Mouse (Mus musculus) kidney, adult 2 months (tissue): ENCODE data around the gene Gm17581.

Experiments used
- CTCF ChIP-seq: fragments of 200-500 bp; conservative IDR thresholded peaks from 2 replicates; pipeline ENCODE4 v1.5.1; 2011; ENCODE audit warnings: low read depth, mild to moderate bottlenecking, control low read depth, low read length, moderate library complexity, mixed read lengths; ENCODE audit not compliant: insufficient read depth, insufficient read length
- POLR2A ChIP-seq: fragments of 200-500 bp; IDR thresholded peaks from one replicate; pipeline ENCODE4 v1.6.1; 2011; ENCODE audit warnings: low read depth, low read length, control low read depth

DNA sequence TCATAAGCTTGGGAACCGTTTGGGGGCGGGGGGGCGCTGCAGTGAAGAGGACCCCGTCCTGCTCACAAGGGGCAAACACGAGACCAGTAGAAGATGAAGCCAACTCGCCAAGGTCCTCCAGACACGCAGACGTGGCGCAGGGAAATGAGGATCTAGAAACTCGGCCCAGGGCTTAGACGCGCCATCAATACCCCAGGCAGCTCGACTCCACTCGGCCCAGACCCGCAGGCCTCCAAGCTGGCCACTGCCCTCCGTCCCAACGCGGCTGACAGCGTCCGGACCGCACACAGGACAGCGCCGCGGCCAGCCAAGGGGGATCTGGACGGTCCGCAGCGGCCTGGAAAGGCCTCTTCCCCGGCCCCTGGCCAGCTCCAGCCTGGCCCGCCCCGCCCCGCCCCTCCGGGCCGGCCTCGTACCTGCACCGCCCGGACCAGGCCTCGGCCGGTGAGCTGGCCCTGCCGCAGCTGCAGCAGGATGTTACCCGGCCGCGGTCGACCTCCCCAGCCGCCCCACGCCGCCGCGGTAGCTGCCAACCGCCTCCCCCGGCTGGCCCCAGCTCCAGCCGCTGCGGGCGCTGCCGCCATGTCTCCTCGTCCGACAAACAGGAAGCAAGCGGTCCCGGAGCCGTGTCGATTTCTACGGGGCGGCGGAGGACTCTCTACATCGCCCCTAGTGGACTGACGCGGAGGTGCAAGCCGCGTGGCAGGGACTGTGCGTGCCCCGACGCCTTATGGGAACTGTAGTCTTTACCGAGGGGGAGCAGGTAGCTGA lies 43.8 kb downstream of the Gm17581 start, which contains the start of gene Trpc4ap:
- TF ChIP-seq CTCF (peak; percentile 94; the same call in 1 of the 2 replicates), POLR2A (peak; percentile 50)
